Mouse (Mus musculus) embryonic fibroblast, embryonic 13.5 days (primary cell): ENCODE results near the gene Ermap.

Experiments
- CTCF ChIP-seq: IDR thresholded peaks from 2 replicates; pipeline ENCODE4 v1.5.1; 2011; ENCODE audit warnings: mild to moderate bottlenecking, control low read depth, low read length, moderate library complexity, borderline replicate concordance; ENCODE audit not compliant: insufficient read depth
- POLR2A ChIP-seq: IDR thresholded peaks from 2 replicates; pipeline ENCODE4 v1.6.1; 2011; ENCODE audit warnings: low read depth, mild to moderate bottlenecking, control low read depth, low read length, moderate library complexity

DNA sequence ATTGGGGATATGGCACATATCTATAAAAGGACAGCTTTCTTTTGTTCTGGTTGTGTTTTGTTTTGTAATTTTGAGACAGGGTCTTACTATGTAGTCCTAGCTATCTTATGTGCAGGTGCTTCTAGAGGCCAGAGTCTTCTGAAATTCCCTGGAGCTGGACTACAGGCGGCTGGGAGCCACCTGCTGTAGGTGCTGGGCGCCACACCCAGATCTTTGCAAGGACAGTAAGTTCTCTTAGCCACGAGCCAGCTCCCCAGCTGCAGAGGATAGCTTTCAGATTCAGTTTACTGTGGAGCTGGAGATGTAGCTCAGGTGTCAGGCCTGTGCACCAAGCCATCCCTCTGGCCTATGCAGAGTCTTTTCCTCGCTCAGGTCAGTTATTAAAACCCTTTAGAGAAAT is 22.7 kb downstream of the Ermap start:
- TF ChIP-seq CTCF (no peak), POLR2A (no peak)
